Mouse (Mus musculus): ENCODE results near the gene Cenpp. TPM values are rescaled to one million over a fixed set of nuclear protein-coding genes. Genes with fewer than 3 reads are reported as not detected.
A peak's percentile ranks its signal among the peaks of the same experiment; 100 is the strongest.

The Cenpp gene
- polyA plus RNA-seq, 1 experiment from 2014 or later: 47.1 TPM

DNA sequence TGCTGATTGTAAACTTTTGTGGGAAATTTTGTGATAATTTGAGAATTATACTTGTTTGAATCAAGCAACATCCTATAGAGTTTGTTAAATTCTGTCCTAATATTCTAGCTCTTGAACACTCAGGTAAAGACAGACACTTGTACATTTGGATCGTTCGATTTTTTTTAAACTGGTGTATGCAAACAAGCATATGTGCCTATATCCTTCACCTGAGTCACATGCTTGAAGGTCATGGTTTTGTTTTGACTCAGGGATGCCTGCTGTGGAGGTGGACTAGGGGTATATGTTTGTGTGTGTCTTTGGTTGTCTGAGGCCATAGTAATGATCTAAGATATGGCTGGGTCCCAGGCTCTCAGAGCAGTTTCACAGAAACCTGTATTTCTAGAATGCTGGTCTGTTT, 189.7 kb downstream of the Cenpp start:
- H3K36me3 ChIP-seq (replicated peaks; ENCODE audit: control insufficient read depth, insufficient read depth, low read depth, low read length): no peaks in the 10 kb centered on the region; the same call in none of the 2 replicates
- H3K4me1 ChIP-seq (ENCODE audit: control insufficient read depth, insufficient read depth, low read length): no peaks in the 10 kb centered on the region

DNA sequence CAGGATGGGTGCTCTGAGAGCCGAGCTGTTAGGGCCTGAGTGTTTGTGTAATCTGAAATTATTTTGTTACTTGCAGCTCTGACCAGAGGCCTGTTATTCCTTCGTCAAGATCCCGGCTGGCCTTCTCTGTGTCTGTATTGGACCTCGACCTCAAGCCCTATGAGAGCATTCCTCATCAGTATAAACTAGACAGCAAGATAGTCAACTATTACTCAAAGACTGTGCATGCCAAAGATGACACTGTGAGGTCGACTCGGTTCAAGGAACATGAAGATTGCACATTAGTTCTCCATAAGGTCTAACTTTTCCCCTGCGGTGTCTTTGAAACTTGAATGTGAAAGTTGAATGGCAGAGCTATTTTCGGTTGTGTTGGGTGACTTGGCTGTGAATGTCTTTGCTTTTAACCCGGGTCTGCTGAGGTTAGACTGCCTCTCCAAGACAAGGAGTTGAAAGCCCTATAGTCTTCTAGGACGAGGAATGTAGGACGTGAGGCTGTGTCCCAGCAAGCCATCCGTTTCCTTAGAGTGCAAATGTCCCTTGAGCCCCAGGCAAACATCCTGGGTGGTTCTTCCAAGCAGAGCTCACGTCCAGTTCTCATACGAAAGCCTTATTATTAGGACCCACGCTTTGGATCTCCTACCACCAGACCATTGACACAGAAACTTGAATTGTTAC, 191.0 kb downstream of the Cenpp start:
- WGBS: 86% methylated on average over 15 of the region's 15 CpGs
- H3K36me3 ChIP-seq (replicated peaks; ENCODE audit: control insufficient read depth, insufficient read depth, low read depth, low read length): no peaks in the 10 kb centered on the region; the same call in none of the 2 replicates
- DNase-seq (ENCODE audit: low spot score): no peak

More for the DNA sequence above, 189.7 kb downstream of the Cenpp start:
- 100% methylated on average over 2 of the region's 2 CpGs for WGBS
- no peak for DNase-seq (ENCODE audit: low spot score)
- Histone ChIP-seq H3K4me3 (ENCODE audit: low read depth, low read length) (no peak overlapping the region), H3K27ac (replicated peaks; ENCODE audit: low read depth, low read length) (no peak overlapping the region), H3K9ac (replicated peaks; ENCODE audit: low read length) (no peak overlapping the region), H3K27me3 (ENCODE audit: control insufficient read depth, insufficient read depth, low read length) (no peaks in the 10 kb centered on the region), H3K9me3 (replicated peaks; ENCODE audit: control insufficient read depth, low read length) (no peaks in the 10 kb centered on the region), H3K4me2 (ENCODE audit: low read depth, low read length) (no peak overlapping the region)
- ATAC-seq (replicated peaks; ENCODE audit: insufficient number of reproducible peaks, low FRiP score, low TSS enrichment, low read depth): no peak

DNA sequence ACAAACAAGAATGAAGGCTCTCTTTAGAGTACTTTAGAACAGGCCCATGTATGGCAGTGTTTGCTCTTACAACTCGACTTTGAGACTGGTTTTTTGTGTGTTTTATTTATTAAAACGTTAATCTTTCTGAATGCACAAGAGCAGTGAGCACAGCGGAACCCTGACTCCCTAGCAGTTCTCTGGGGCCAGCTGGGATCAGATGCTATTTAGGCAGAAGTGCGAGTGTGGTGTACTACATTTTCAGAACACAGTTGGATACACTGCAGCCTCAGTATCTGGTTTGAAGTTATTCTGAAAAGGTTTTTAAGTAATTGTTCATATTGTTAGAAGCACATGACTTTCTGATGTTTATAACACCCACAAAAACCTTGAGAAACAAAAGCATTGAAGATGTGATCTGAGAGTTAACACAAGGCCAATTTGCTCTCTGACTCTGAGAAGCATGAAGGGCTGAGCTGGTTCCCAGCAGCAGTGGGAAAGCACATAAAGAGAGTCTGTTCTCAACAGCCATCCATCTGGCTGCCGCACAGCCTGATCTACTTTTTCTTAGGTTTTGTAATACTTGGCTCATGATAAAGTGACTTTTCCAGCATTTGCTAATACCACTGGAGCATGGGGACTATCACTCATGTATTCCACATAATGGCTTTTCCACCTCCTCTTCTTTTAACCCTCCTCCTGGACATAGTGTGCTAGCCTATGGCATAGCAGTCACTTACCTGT, 191.7 kb downstream of the Cenpp start:
- no peaks in the 10 kb centered on the region; the same call in none of the 2 replicates for H3K36me3 ChIP-seq (replicated peaks; ENCODE audit: control insufficient read depth, insufficient read depth, low read depth, low read length)

More for the DNA sequence above, 191.0 kb downstream of the Cenpp start:
- Histone ChIP-seq H3K27me3 (ENCODE audit: control insufficient read depth, insufficient read depth, low read length) (no peaks in the 10 kb centered on the region), H3K9ac (replicated peaks; ENCODE audit: low read length) (no peak overlapping the region), H3K4me2 (ENCODE audit: low read depth, low read length) (no peak overlapping the region), H3K4me1 (ENCODE audit: control insufficient read depth, insufficient read depth, low read length) (no peaks in the 10 kb centered on the region), H3K27ac (replicated peaks; ENCODE audit: low read depth, low read length) (no peak overlapping the region), H3K4me3 (ENCODE audit: low read depth, low read length) (no peak overlapping the region), H3K9me3 (replicated peaks; ENCODE audit: control insufficient read depth, low read length) (no peaks in the 10 kb centered on the region)
- ATAC-seq (replicated peaks; ENCODE audit: insufficient number of reproducible peaks, low FRiP score, low TSS enrichment, low read depth): no peak

DNA sequence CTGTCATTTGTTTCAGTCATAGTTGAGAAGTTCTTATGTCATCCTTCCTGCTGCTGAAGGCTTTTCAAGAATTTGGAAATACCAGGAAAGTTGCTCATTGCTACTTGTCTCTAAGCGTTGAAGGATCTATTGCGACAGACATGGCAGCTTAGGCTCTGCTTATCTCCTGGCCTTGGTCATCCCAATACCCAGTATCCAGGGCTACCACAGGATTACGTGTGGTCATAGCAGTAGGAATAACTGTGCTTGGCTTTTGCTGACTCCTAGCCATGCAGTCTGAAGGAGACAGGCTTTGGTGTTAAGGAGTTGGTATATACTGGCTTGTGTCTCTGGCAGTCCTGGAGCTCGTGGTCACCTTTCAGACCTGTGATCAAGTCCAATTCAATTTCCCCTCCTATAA, 192.3 kb downstream of the Cenpp start:
- no peak overlapping the region for H3K9ac ChIP-seq (replicated peaks; ENCODE audit: low read length)
- H3K27me3 ChIP-seq (ENCODE audit: control insufficient read depth, insufficient read depth, low read length): no peaks in the 10 kb centered on the region
- no peak overlapping the region for H3K4me3 ChIP-seq (ENCODE audit: low read depth, low read length)
- H3K4me2 ChIP-seq (ENCODE audit: low read depth, low read length): no peak overlapping the region
- no peaks in the 10 kb centered on the region for H3K4me1 ChIP-seq (ENCODE audit: control insufficient read depth, insufficient read depth, low read length)
- WGBS: 93% methylated on average over 4 of the region's 4 CpGs
- ATAC-seq (replicated peaks; ENCODE audit: insufficient number of reproducible peaks, low FRiP score, low TSS enrichment, low read depth): no peak
- H3K9me3 ChIP-seq (replicated peaks; ENCODE audit: control insufficient read depth, low read length): no peaks in the 10 kb centered on the region
- no peaks in the 10 kb centered on the region; the same call in 1 of the 2 replicates for H3K36me3 ChIP-seq (replicated peaks; ENCODE audit: control insufficient read depth, insufficient read depth, low read depth, low read length)
- H3K27ac ChIP-seq (replicated peaks; ENCODE audit: low read depth, low read length): no peak overlapping the region
- no peak for DNase-seq (ENCODE audit: low spot score)

More for the DNA sequence above, 191.7 kb downstream of the Cenpp start:
- H3K4me1 ChIP-seq (ENCODE audit: control insufficient read depth, insufficient read depth, low read length): no peaks in the 10 kb centered on the region
- no peak overlapping the region for H3K9ac ChIP-seq (replicated peaks; ENCODE audit: low read length)
- no peak overlapping the region for H3K4me3 ChIP-seq (ENCODE audit: low read depth, low read length)
- DNase-seq (ENCODE audit: low spot score) (no peak), ATAC-seq (replicated peaks; ENCODE audit: insufficient number of reproducible peaks, low FRiP score, low TSS enrichment, low read depth) (no peak)
- no peaks in the 10 kb centered on the region for H3K27me3 ChIP-seq (ENCODE audit: control insufficient read depth, insufficient read depth, low read length)
- no peak overlapping the region for H3K27ac ChIP-seq (replicated peaks; ENCODE audit: low read depth, low read length)
- no peaks in the 10 kb centered on the region for H3K9me3 ChIP-seq (replicated peaks; ENCODE audit: control insufficient read depth, low read length)
- 83% methylated on average over 5 of the region's 5 CpGs for WGBS
- H3K4me2 ChIP-seq (ENCODE audit: low read depth, low read length): no peak overlapping the region

DNA sequence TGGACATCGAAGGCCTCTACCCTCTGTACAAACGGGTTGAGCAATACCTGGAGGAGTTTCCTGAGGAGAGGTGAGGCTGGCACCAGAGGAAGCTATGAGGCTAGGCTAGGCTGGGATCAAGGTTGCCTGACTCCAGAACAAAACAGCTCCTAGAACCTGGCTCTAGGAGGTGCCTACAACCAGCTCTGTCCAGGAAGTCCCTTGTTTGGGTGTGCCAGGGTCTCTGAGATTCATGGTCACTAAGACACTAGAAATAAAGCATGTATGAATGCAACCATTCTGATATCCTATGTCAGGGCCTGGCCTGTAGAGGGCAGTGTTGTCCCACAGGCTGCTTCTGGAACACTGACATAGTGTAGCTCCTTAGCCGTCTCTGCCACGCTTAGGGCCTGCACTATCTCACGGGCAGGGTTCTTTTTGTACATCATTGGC, 203.3 kb downstream of the Cenpp start:
- Histone ChIP-seq H3K4me3 (ENCODE audit: low read depth, low read length) (no peak overlapping the region), H3K4me2 (ENCODE audit: low read depth, low read length) (no peak overlapping the region), H3K36me3 (replicated peaks; ENCODE audit: control insufficient read depth, insufficient read depth, low read depth, low read length) (no peaks in the 10 kb centered on the region; the same call in 1 of the 2 replicates), H3K27ac (replicated peaks; ENCODE audit: low read depth, low read length) (no peak overlapping the region), H3K9me3 (replicated peaks; ENCODE audit: control insufficient read depth, low read length) (no peaks in the 10 kb centered on the region), H3K4me1 (ENCODE audit: control insufficient read depth, insufficient read depth, low read length) (no peaks in the 10 kb centered on the region), H3K27me3 (ENCODE audit: control insufficient read depth, insufficient read depth, low read length) (no peaks in the 10 kb centered on the region), H3K9ac (replicated peaks; ENCODE audit: low read length) (no peak overlapping the region)
- ATAC-seq (replicated peaks; ENCODE audit: insufficient number of reproducible peaks, low FRiP score, low TSS enrichment, low read depth): peak; percentile 69
- peak; percentile 86 for DNase-seq (ENCODE audit: low spot score)
- 49% methylated on average over 5 of the region's 5 CpGs for WGBS

DNA sequence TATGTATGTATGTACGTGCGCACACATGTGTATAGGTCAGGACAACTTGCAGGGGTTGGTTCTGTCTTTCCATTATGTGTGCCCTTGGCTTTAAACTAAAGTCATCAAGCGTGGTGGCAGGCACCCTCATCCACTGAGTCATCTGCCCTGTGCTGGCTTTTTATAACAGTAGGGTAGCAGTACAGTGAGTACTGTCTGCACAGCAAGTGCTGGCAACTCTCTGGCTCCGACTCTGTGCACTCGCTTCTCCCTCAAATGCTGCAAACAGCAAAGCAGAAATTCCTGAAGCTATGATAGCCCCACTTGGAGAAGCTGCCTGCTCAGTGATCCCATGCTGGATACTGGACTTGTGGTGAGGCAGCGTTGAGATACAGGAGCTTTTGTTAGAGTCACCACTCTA, 208.1 kb downstream of the Cenpp start:
- ATAC-seq (replicated peaks; ENCODE audit: insufficient number of reproducible peaks, low FRiP score, low TSS enrichment, low read depth) (no peak), DNase-seq (ENCODE audit: low spot score) (no peak)
- H3K4me2 ChIP-seq (ENCODE audit: low read depth, low read length): no peak overlapping the region
- no peak overlapping the region for H3K9ac ChIP-seq (replicated peaks; ENCODE audit: low read length)
- H3K9me3 ChIP-seq (replicated peaks; ENCODE audit: control insufficient read depth, low read length): no peaks in the 10 kb centered on the region
- WGBS: 89% methylated on average over 6 of the region's 6 CpGs
- no peak overlapping the region for H3K27ac ChIP-seq (replicated peaks; ENCODE audit: low read depth, low read length)
- no peaks in the 10 kb centered on the region for H3K27me3 ChIP-seq (ENCODE audit: control insufficient read depth, insufficient read depth, low read length)
- no peaks in the 10 kb centered on the region; the same call in 1 of the 2 replicates for H3K36me3 ChIP-seq (replicated peaks; ENCODE audit: control insufficient read depth, insufficient read depth, low read depth, low read length)
- H3K4me1 ChIP-seq (ENCODE audit: control insufficient read depth, insufficient read depth, low read length): no peaks in the 10 kb centered on the region
- no peak overlapping the region for H3K4me3 ChIP-seq (ENCODE audit: low read depth, low read length)

DNA sequence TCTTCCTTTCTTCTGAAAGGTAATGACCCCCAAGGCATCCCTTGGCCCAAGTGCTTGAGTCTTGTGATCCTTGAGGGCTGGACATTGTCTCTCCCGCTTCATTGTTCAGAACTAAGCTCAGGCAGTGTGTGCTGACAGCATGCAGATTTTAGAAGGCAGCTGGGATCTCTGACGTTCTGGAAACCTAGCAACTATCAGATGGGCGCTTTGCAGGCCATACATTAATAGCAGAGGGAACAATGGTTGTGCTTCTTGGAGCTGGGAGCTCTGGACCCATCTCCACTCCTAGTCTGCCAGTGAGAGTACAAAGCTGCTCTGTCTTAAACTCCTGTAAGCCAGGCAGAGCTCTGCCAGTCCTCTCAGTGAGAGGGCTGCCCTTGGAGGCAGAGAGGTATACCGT, 216.4 kb downstream of the Cenpp start:
- no peaks in the 10 kb centered on the region for H3K4me1 ChIP-seq (ENCODE audit: control insufficient read depth, insufficient read depth, low read length)
- ATAC-seq (replicated peaks; ENCODE audit: insufficient number of reproducible peaks, low FRiP score, low TSS enrichment, low read depth) (no peak), DNase-seq (ENCODE audit: low spot score) (no peak)
- H3K9ac ChIP-seq (replicated peaks; ENCODE audit: low read length): no peak overlapping the region
- 84% methylated on average over 4 of the region's 4 CpGs for WGBS
- H3K9me3 ChIP-seq (replicated peaks; ENCODE audit: control insufficient read depth, low read length): no peaks in the 10 kb centered on the region
- H3K36me3 ChIP-seq (replicated peaks; ENCODE audit: control insufficient read depth, insufficient read depth, low read depth, low read length): no peaks in the 10 kb centered on the region; the same call in 1 of the 2 replicates
- no peak overlapping the region for H3K4me3 ChIP-seq (ENCODE audit: low read depth, low read length)
- H3K27ac ChIP-seq (replicated peaks; ENCODE audit: low read depth, low read length): no peak overlapping the region
- no peaks in the 10 kb centered on the region for H3K27me3 ChIP-seq (ENCODE audit: control insufficient read depth, insufficient read depth, low read length)
- H3K4me2 ChIP-seq (ENCODE audit: low read depth, low read length): no peak overlapping the region

DNA sequence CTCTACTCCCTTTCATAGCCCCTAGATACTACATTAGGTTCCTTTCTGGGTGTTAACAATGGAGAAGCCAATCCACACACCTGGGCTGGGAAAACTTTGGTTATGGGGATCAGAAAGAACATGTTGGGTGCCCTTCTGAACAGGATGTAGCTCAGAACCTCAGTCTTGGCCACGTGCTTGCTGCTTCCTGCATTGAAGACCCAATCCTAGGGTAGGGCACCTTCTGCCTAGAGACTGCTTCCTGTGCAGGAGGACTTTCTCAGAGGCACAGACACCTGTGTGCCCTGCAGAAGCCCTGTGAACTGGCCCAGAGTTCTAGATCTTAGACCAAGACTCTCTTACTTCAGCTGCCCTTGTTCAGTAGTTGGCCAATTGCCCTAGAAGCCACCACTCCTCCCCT, 216.8 kb downstream of the Cenpp start:
- WGBS: 92% methylated on average over 1 of the region's 1 CpGs
- Histone ChIP-seq H3K4me2 (ENCODE audit: low read depth, low read length) (no peak overlapping the region), H3K9me3 (replicated peaks; ENCODE audit: control insufficient read depth, low read length) (no peaks in the 10 kb centered on the region), H3K27me3 (ENCODE audit: control insufficient read depth, insufficient read depth, low read length) (no peaks in the 10 kb centered on the region), H3K36me3 (replicated peaks; ENCODE audit: control insufficient read depth, insufficient read depth, low read depth, low read length) (no peaks in the 10 kb centered on the region; the same call in 1 of the 2 replicates), H3K9ac (replicated peaks; ENCODE audit: low read length) (no peak overlapping the region), H3K4me1 (ENCODE audit: control insufficient read depth, insufficient read depth, low read length) (no peaks in the 10 kb centered on the region), H3K4me3 (ENCODE audit: low read depth, low read length) (no peak overlapping the region), H3K27ac (replicated peaks; ENCODE audit: low read depth, low read length) (no peak overlapping the region)
- ATAC-seq (replicated peaks; ENCODE audit: insufficient number of reproducible peaks, low FRiP score, low TSS enrichment, low read depth) (no peak), DNase-seq (ENCODE audit: low spot score) (no peak)
